Mouse (Mus musculus): ENCODE data around the gene Nfatc2. TPM values are rescaled to one million over a fixed set of nuclear protein-coding genes. Genes with fewer than 3 reads are reported as not detected.

The Nfatc2 gene
- polyA plus RNA-seq, 1 experiment from 2014 or later = 1.8 TPM

- no peaks in the 10 kb centered on the region for H3K4me1 ChIP-seq
- H3K36me3 ChIP-seq = no peaks in the 10 kb centered on the region
- H3K9me3 ChIP-seq = no peaks in the 10 kb centered on the region
- ATAC-seq (ENCODE audit: borderline replicate concordance, extremely low read depth, low FRiP score, low TSS enrichment) = no peak
- no peaks in the 10 kb centered on the region for H3K27me3 ChIP-seq
- no peak overlapping the region for H3K4me2 ChIP-seq
- no peak overlapping the region for H3K4me3 ChIP-seq
- 77% methylated on average over 9 of the region's 9 CpGs for WGBS
- no peak overlapping the region for H3K9ac ChIP-seq
- H3K27ac ChIP-seq = no peak overlapping the region
These were observed 24.9 kb upstream of the Nfatc2 start for GRCm38 (mm10) chr2:168626385-168626784.

GRCm38 (mm10) chr2:168625091-168625490 is 23.6 kb upstream of the Nfatc2 start:
- Histone ChIP-seq H3K4me2 (no peak overlapping the region), H3K27ac (no peak overlapping the region), H3K36me3 (no peaks in the 10 kb centered on the region), H3K4me3 (no peak overlapping the region), H3K9ac (no peak overlapping the region), H3K27me3 (no peaks in the 10 kb centered on the region), H3K4me1 (no peaks in the 10 kb centered on the region), H3K9me3 (no peaks in the 10 kb centered on the region)
- 58% methylated on average over 4 of the region's 4 CpGs for WGBS
- ATAC-seq (ENCODE audit: borderline replicate concordance, extremely low read depth, low FRiP score, low TSS enrichment) = no peak

GRCm38 (mm10) chr2:168621111-168621802 is 19.8 kb upstream of the Nfatc2 start:
- Histone ChIP-seq H3K4me1 (no peaks in the 10 kb centered on the region), H3K4me2 (no peak overlapping the region), H3K4me3 (no peak overlapping the region), H3K36me3 (no peaks in the 10 kb centered on the region), H3K9me3 (no peaks in the 10 kb centered on the region), H3K9ac (no peak overlapping the region), H3K27me3 (peaks cover 5% of the 10 kb centered on the region; the same call in 1 of the 2 replicates), H3K27ac (no peak overlapping the region)
- ATAC-seq (ENCODE audit: borderline replicate concordance, extremely low read depth, low FRiP score, low TSS enrichment) = no peak
- 72% methylated on average over 11 of the region's 11 CpGs for WGBS

- Histone ChIP-seq H3K4me1 (peaks cover 24% of the 10 kb centered on the region), H3K36me3 (no peaks in the 10 kb centered on the region), H3K27ac (no peak overlapping the region), H3K4me3 (no peak overlapping the region), H3K9me3 (no peaks in the 10 kb centered on the region), H3K4me2 (no peak overlapping the region), H3K9ac (no peak overlapping the region), H3K27me3 (peaks cover 5% of the 10 kb centered on the region; the same call in 1 of the 2 replicates)
- no peak for ATAC-seq (ENCODE audit: borderline replicate concordance, extremely low read depth, low FRiP score, low TSS enrichment)
- 72% methylated on average over 15 of the region's 15 CpGs for WGBS
These were observed 16.8 kb upstream of the Nfatc2 start for GRCm38 (mm10) chr2:168618205-168618717.

- Histone ChIP-seq H3K4me1 (peaks cover 30% of the 10 kb centered on the region), H3K36me3 (no peaks in the 10 kb centered on the region), H3K9me3 (no peaks in the 10 kb centered on the region), H3K27me3 (peaks cover 5% of the 10 kb centered on the region), H3K4me3 (no peak overlapping the region), H3K9ac (no peak overlapping the region), H3K4me2 (no peak overlapping the region), H3K27ac (no peak overlapping the region)
- 0 out of 2 replicates have a peak, but pooled peaks have one; percentile 15 for ATAC-seq (ENCODE audit: borderline replicate concordance, extremely low read depth, low FRiP score, low TSS enrichment)
- WGBS = 85% methylated on average over 3 of the region's 3 CpGs
These were observed 13.7 kb upstream of the Nfatc2 start for GRCm38 (mm10) chr2:168615160-168615559.

- H3K4me2 ChIP-seq = peak overlapping the region; percentile 23
- no peaks in the 10 kb centered on the region for H3K9me3 ChIP-seq
- H3K27ac ChIP-seq = no peak overlapping the region
- no peaks in the 10 kb centered on the region for H3K36me3 ChIP-seq
- 57% methylated on average over 18 of the region's 18 CpGs for WGBS
- peak; percentile 50; the same call in 1 of the 2 replicates for ATAC-seq (ENCODE audit: borderline replicate concordance, extremely low read depth, low FRiP score, low TSS enrichment)
- peaks cover 5% of the 10 kb centered on the region for H3K27me3 ChIP-seq
- H3K4me3 ChIP-seq = no peak overlapping the region
- no peak overlapping the region for H3K9ac ChIP-seq
- peaks cover 30% of the 10 kb centered on the region for H3K4me1 ChIP-seq
These were observed 12.9 kb upstream of the Nfatc2 start for GRCm38 (mm10) chr2:168614170-168614872.

- 36% methylated on average over 13 of the region's 13 CpGs for WGBS
- ATAC-seq (ENCODE audit: borderline replicate concordance, extremely low read depth, low FRiP score, low TSS enrichment) = 0 out of 2 replicates have a peak, but pooled peaks have one; percentile 33
- H3K4me2 ChIP-seq = peak overlapping the region; percentile 23; the same call in 1 of the 2 replicates
These were observed 11.8 kb upstream of the Nfatc2 start for GRCm38 (mm10) chr2:168613092-168613880.

GRCm38 (mm10) chr2:168610941-168611340 is 9.5 kb upstream of the Nfatc2 start:
- 61% methylated on average over 3 of the region's 3 CpGs for WGBS
- peaks cover 4% of the 10 kb centered on the region; the same call in 1 of the 2 replicates for H3K27me3 ChIP-seq
- no peak overlapping the region for H3K4me3 ChIP-seq
- H3K9ac ChIP-seq = no peak overlapping the region
- no peak overlapping the region for H3K4me2 ChIP-seq
- no peak for ATAC-seq (ENCODE audit: borderline replicate concordance, extremely low read depth, low FRiP score, low TSS enrichment)
- no peaks in the 10 kb centered on the region for H3K9me3 ChIP-seq
- H3K36me3 ChIP-seq = no peaks in the 10 kb centered on the region
- peaks cover 30% of the 10 kb centered on the region for H3K4me1 ChIP-seq
- H3K27ac ChIP-seq = no peak overlapping the region

More at GRCm38 (mm10) chr2:168613092-168613880, 11.8 kb upstream of the Nfatc2 start:
- Histone ChIP-seq H3K27me3 (peaks cover 2% of the 10 kb centered on the region), H3K9me3 (no peaks in the 10 kb centered on the region), H3K9ac (no peak overlapping the region), H3K4me3 (no peak overlapping the region), H3K4me1 (peaks cover 30% of the 10 kb centered on the region), H3K27ac (peak overlapping the region; percentile 31; the same call in 1 of the 2 replicates), H3K36me3 (no peaks in the 10 kb centered on the region)

- Histone ChIP-seq H3K9ac (no peak overlapping the region), H3K4me1 (peaks cover 27% of the 10 kb centered on the region), H3K27me3 (peaks cover 4% of the 10 kb centered on the region; the same call in 1 of the 2 replicates), H3K4me2 (no peak overlapping the region), H3K9me3 (no peaks in the 10 kb centered on the region), H3K27ac (no peak overlapping the region), H3K36me3 (no peaks in the 10 kb centered on the region), H3K4me3 (no peak overlapping the region)
- no peak for ATAC-seq (ENCODE audit: borderline replicate concordance, extremely low read depth, low FRiP score, low TSS enrichment)
- 70% methylated on average over 6 of the region's 6 CpGs for WGBS
These were observed 8.3 kb upstream of the Nfatc2 start for GRCm38 (mm10) chr2:168609653-168610248.

- no peak overlapping the region for H3K27ac ChIP-seq
- no peak overlapping the region for H3K4me2 ChIP-seq
- ATAC-seq (ENCODE audit: borderline replicate concordance, extremely low read depth, low FRiP score, low TSS enrichment) = no peak
- no peak overlapping the region for H3K4me3 ChIP-seq
- 58% methylated on average over 9 of the region's 9 CpGs for WGBS
- H3K9me3 ChIP-seq = no peaks in the 10 kb centered on the region
- no peaks in the 10 kb centered on the region for H3K36me3 ChIP-seq
- H3K4me1 ChIP-seq = peaks cover 19% of the 10 kb centered on the region
- H3K9ac ChIP-seq = no peak overlapping the region
- peaks cover 13% of the 10 kb centered on the region; the same call in 1 of the 2 replicates for H3K27me3 ChIP-seq
These were observed 6.7 kb upstream of the Nfatc2 start for GRCm38 (mm10) chr2:168608125-168608564.

- Histone ChIP-seq H3K27me3 (peaks cover 45% of the 10 kb centered on the region), H3K4me1 (peaks cover 37% of the 10 kb centered on the region), H3K27ac (no peak overlapping the region), H3K9me3 (no peaks in the 10 kb centered on the region), H3K4me2 (no peak overlapping the region), H3K9ac (no peak overlapping the region), H3K36me3 (no peaks in the 10 kb centered on the region), H3K4me3 (no peak overlapping the region)
- WGBS = 27% methylated on average over 16 of the region's 16 CpGs
- no peak for ATAC-seq (ENCODE audit: borderline replicate concordance, extremely low read depth, low FRiP score, low TSS enrichment)
These were observed 3.2 kb upstream of the Nfatc2 start for GRCm38 (mm10) chr2:168604655-168605070.
